Mouse (Mus musculus) limb, embryonic 14.5 days (tissue): ENCODE measurements at regions not wholly inside any gene's neighbourhood (a gene's known extent, or its start where the extent isn't known, plus 50 kb on each side); places are given as distances from the start of the nearest gene placed in this dataset.

Experiments used
- ATAC-seq: fragments of 200-750 bp; cut with Nextera tagmentation; 2 replicates; pipeline ENCODE4 v1.8.0; 2017; ENCODE audit warnings: low read depth, moderate number of reproducible peaks, moderate TSS enrichment; ENCODE audit not compliant: low FRiP score
- DNase-seq: peaks from one replicate; pipeline ENCODE4 v3.0.0-alpha.2; 2015; ENCODE audit warnings: low spot score
- H3K27ac ChIP-seq: fragments of 300-500 bp; sonication (generic); replicated peaks from 2 replicates; pipeline ENCODE4 v1.5.1; 2014; ENCODE audit warnings: low read depth, mild to moderate bottlenecking, low read length, moderate library complexity, mixed read lengths
- H3K27me3 ChIP-seq: fragments of 300-500 bp; sonication (generic); 2 replicates; pipeline ENCODE4 v1.6.1; 2014; ENCODE audit warnings: low read length, mixed read lengths; ENCODE audit not compliant: control insufficient read depth, insufficient read depth
- H3K36me3 ChIP-seq: fragments of 300-500 bp; sonication (generic); 2 replicates; pipeline ENCODE4 v1.6.1; 2014; ENCODE audit warnings: mild to moderate bottlenecking, low read length, moderate library complexity, mixed read lengths; ENCODE audit not compliant: control insufficient read depth, insufficient read depth
- H3K4me1 ChIP-seq: fragments of 300-500 bp; sonication (generic); 2 replicates; pipeline ENCODE4 v1.6.1; 2014; ENCODE audit warnings: antibody characterized with exemption, low read length, mixed read lengths; ENCODE audit not compliant: control insufficient read depth, insufficient read depth
- H3K4me2 ChIP-seq: fragments of 300-500 bp; sonication (generic); replicated peaks from 2 replicates; pipeline ENCODE4 v1.6.1; 2014; ENCODE audit warnings: low read depth, mild to moderate bottlenecking, low read length, moderate library complexity; ENCODE audit not compliant: severe bottlenecking
- H3K4me3 ChIP-seq: fragments of 300-500 bp; sonication (generic); replicated peaks from 2 replicates; pipeline ENCODE4 v1.5.1; 2014; ENCODE audit warnings: low read length
- H3K9ac ChIP-seq: fragments of 300-500 bp; sonication (generic); 2 replicates; pipeline ENCODE4 v1.6.1; 2014; ENCODE audit warnings: mild to moderate bottlenecking, low read depth, low read length, moderate library complexity; ENCODE audit not compliant: severe bottlenecking
- H3K9me3 ChIP-seq: fragments of 300-500 bp; sonication (generic); 2 replicates; pipeline ENCODE4 v1.6.1; 2016; ENCODE audit warnings: low read length; ENCODE audit not compliant: control insufficient read depth
- POLR2A ChIP-seq: fragments of 200-500 bp; IDR thresholded peaks from 2 replicates; pipeline ENCODE4 v1.8.0; 2012; ENCODE audit warnings: inconsistent platforms, mild to moderate bottlenecking, moderate library complexity, borderline replicate concordance; ENCODE audit not compliant: insufficient read depth, insufficient read length; ENCODE audit errors: extremely low read depth
- WGBS: fragments of 180-500 bp; shearing (Covaris S2); extraction: QIAGEN DNeasy Blood & Tissue Kit; methylation state at CpG from one replicate; pipeline ENCODE4 v1.1.7; 2014; 5-methylcytosine and 5-hydroxymethylcytosine counted together

DNA sequence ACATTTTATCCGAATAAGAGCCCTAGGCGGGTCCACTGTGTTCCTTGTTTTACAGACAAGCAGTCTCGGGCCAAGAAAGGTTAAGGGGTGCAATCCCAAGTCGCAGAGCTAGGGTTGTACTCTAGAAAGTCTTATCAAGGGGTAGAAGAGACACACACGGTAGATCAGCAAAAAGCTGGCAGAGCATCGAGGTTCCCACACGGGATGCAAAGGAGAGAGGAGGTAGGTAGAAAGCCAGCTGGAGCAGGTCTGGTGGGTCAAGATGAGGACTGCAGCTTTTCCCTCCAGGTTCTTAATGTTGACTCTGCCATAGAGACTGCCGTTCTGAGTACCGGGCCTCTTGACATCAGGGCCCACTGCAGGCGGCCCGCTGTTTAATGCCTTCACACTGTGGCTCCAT lies 463.3 kb downstream of the Cd83 start:
- WGBS, result 63% methylated on average over 11 of the region's 11 CpGs
- ATAC-seq, result no peak
- no peak overlapping the region for H3K27ac ChIP-seq

DNA sequence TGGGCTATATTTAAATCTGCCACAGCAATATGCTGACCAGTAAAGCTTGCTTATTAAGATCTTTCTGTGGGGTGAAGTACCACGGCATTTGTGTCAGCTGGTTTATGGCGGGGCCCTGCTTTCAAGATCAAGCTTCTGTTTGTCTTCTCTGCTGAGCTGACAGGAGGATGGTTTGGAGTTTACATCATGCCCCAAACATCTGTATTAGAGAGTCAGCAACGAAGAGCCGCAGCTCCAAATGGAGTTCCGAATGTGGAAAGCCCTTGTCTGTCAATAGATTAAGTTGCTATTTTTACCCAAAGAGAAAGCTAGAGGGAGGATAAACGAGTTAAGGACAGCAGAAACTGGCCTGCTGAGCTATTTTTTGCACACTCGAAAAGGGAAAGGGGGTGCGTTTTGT lies 463.8 kb downstream of the Cd83 start:
- ATAC-seq (no peak; the same call in 1 of the 2 replicates), DNase-seq (no peak)
- WGBS, result 28% methylated on average over 8 of the region's 8 CpGs
- TF ChIP-seq POLR2A, result no peak
- Histone ChIP-seq H3K9me3 (no peaks in the 10 kb centered on the region), H3K4me1 (peaks cover 14% of the 10 kb centered on the region), H3K27ac (no peak overlapping the region), H3K27me3 (no peaks in the 10 kb centered on the region), H3K9ac (no peak overlapping the region), H3K36me3 (no peaks in the 10 kb centered on the region), H3K4me2 (no peak overlapping the region), H3K4me3 (no peak overlapping the region)

More for the DNA sequence above, 463.3 kb downstream of the Cd83 start:
- H3K36me3 ChIP-seq, result no peaks in the 10 kb centered on the region
- no peaks in the 10 kb centered on the region for H3K9me3 ChIP-seq
- no peak overlapping the region for H3K9ac ChIP-seq
- peaks cover 14% of the 10 kb centered on the region for H3K4me1 ChIP-seq
- no peaks in the 10 kb centered on the region for H3K27me3 ChIP-seq
- H3K4me3 ChIP-seq, result no peak overlapping the region
- H3K4me2 ChIP-seq, result no peak overlapping the region
- no peak for TF ChIP-seq POLR2A
- DNase-seq, result no peak

DNA sequence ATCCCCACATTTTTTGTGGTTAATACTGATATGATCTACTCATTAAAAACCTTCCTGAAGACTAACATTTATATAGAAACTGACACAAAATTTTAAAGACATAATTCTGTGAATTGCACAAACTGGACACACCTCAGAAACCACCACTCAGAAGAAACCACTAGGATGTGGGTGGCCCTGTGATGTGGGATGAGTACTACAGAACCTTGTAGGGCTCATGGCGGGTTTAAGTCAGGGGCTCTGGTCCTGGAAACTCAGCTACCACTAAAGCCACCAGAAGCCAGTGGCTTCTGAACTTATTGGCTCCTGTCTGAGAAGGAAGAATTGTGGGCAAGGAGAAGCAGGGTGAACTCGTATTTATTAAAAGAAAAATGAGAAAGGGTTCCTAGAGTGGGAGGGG lies 464.5 kb downstream of the Cd83 start:
- no peak for ATAC-seq
- Histone ChIP-seq H3K9ac (no peak overlapping the region), H3K9me3 (no peaks in the 10 kb centered on the region), H3K4me2 (no peak overlapping the region), H3K36me3 (no peaks in the 10 kb centered on the region), H3K27ac (no peak overlapping the region), H3K4me1 (peaks cover 14% of the 10 kb centered on the region), H3K27me3 (no peaks in the 10 kb centered on the region), H3K4me3 (no peak overlapping the region)
- no peak for TF ChIP-seq POLR2A
- WGBS, result 80% methylated on average over 2 of the region's 2 CpGs
- DNase-seq, result no peak

DNA sequence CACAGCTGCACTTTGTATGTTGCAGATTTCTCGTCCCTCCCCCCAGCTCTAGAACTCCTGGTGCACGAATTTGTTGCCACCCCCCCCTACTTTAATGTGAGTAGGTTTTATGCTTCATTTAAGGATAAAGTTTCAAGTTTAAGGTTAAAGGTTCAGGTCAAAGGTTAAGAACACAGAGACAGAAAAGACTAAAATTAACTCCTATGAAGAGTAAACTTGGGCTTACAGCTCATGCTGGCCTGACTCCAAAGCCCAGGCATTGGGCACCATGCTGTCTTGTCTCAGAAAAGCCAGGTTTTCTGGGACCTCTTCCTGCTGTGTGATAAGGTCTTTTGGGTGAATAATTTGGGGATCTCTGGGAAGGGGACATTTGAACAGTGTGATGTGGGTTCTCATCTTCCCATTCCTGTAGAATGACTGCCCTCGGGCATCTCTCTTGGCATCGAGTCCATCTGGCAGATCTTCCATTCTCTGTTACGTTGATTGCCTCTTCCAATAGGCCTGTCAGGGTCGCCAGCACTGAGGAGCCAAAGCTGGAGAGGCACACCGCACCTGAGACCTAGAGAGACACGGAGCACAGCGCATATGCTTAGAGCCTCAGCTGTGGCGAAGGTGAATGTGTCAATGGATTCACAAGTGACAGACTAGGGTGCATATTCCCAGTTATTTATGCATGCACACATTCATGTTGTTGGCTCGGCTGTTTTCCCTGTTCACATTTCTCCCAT lies 466.1 kb downstream of the Cd83 start:
- 85% methylated on average over 11 of the region's 11 CpGs for WGBS
- H3K4me2 ChIP-seq, result no peak overlapping the region
- no peak for TF ChIP-seq POLR2A
- no peak overlapping the region for H3K27ac ChIP-seq
- no peaks in the 10 kb centered on the region for H3K36me3 ChIP-seq
- no peaks in the 10 kb centered on the region for H3K27me3 ChIP-seq
- ATAC-seq (no peak), DNase-seq (no peak)
- no peak overlapping the region for H3K9ac ChIP-seq
- H3K9me3 ChIP-seq, result no peaks in the 10 kb centered on the region
- peaks cover 14% of the 10 kb centered on the region for H3K4me1 ChIP-seq
- no peak overlapping the region for H3K4me3 ChIP-seq

DNA sequence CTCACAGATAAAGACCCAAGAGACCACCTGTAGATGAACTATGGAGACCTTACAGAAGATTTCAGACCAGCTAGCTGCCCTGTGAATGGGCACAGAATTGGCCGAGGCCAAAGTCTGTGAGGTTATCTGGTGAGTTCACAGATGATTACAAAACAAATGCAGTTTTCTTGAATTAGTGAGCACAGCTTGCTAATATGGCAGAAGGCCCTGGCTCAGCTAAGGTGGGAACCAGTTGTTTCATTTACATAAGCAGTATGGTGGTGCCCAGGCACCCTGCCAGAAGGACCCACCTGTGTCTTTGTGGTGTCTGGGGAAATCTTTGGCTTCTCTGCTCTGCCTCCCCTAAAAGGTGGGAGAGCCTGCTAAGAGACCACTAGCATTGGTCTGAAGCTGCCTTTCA lies 466.9 kb downstream of the Cd83 start:
- no peak overlapping the region for H3K4me3 ChIP-seq
- no peaks in the 10 kb centered on the region for H3K27me3 ChIP-seq
- no peak for TF ChIP-seq POLR2A
- no peak overlapping the region for H3K27ac ChIP-seq
- H3K9me3 ChIP-seq, result no peaks in the 10 kb centered on the region
- no peak for ATAC-seq
- no peak overlapping the region for H3K4me2 ChIP-seq
- 86% methylated on average over 1 of the region's 1 CpGs for WGBS
- H3K36me3 ChIP-seq, result no peaks in the 10 kb centered on the region
- DNase-seq, result no peak
- H3K9ac ChIP-seq, result no peak overlapping the region
- H3K4me1 ChIP-seq, result peaks cover 14% of the 10 kb centered on the region
